Mouse (Mus musculus) left cerebral cortex, adult 2 months (tissue): ENCODE data around the gene Ankrd33b. TPM values are rescaled to one million over a fixed set of nuclear protein-coding genes. Genes with fewer than 3 reads are reported as not detected.
A peak's percentile ranks its signal among the peaks of the same experiment; 100 is the strongest.

Experiments
- DNase-seq, 2 experiments: peaks; one replicate each; pipeline ENCODE4 v3.0.0; 2021 to 2022; ENCODE audit warnings: low spot score in 2 of 2, mixed read lengths in 1 of 2; ENCODE audit errors: extremely low spot score in 1 of 2
- H3K27ac ChIP-seq: fragments of 200-600 bp; 2 replicates; pipeline ENCODE4 v1.8.1; 2022
- H3K4me3 ChIP-seq: fragments of 200-600 bp; 2 replicates; pipeline ENCODE4 v1.8.1; 2022
- CTCF ChIP-seq: fragments of 200-600 bp; IDR thresholded peaks from 2 replicates; pipeline ENCODE4 v1.8.1; 2022; ENCODE audit warnings: antibody characterized with exemption, mild to moderate bottlenecking, moderate library complexity
- intact Hi-C: fragments of 180-260 bp; cut with DNase I; formaldehyde crosslinking; loops from one replicate; pipeline ENCODE4 v1.15.1; 2025
- total RNA-seq, 2 experiments: library from RNA; stranded (reverse); gene quantifications; 2 replicates each; pipeline ENCODE4 v1.2.3; 2021

Ankrd33b gene
- total RNA-seq, 2 experiments from 2014 or later = 79.6 to 93.7 TPM

- intact Hi-C loops = no loop called here
- TF ChIP-seq CTCF = no peak
- H3K4me3 ChIP-seq = no peak overlapping the region
Observed at GRCm38 (mm10) chr15:31272695-31273094, 94.8 kb downstream of the Ankrd33b start.

GRCm38 (mm10) chr15:31269558-31269957, 98.0 kb downstream of the Ankrd33b start:
- DNase-seq = no peak
- intact Hi-C loops = loop anchor here (5.0 to 10.0 kb wide), 2 partner anchors 235 to 342 kb away; no protein-coding TSS in a partner anchor
- TF ChIP-seq CTCF = no peak
- Histone ChIP-seq H3K27ac (no peak overlapping the region), H3K4me3 (no peak overlapping the region)

More at GRCm38 (mm10) chr15:31272695-31273094, 94.8 kb downstream of the Ankrd33b start:
- no peak for DNase-seq
- no peak overlapping the region for H3K27ac ChIP-seq

DNA sequence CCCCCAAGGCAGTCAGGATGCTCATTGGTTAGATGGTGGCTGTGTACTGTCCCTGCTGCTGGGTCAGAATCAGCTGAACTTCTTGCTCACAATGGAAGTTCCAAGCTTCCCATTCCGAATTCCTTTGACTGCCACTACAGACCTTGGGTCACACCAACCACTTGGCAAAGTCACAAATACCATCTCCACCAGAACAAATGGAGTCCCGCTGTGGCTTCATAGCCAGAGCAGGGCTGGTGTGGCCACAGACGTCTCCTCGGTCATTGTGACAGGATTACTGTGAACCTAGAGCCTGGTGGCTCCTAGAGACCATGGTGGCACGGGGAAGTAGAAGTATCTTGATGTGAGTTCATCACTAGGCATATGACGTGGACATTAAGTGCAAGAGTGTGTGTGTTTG, 99.4 kb downstream of the Ankrd33b start:
- TF ChIP-seq CTCF = no peak
- no peak overlapping the region for H3K4me3 ChIP-seq
- no peak overlapping the region for H3K27ac ChIP-seq
- intact Hi-C loops = loop anchor here (5.0 to 10.0 kb wide), 2 partner anchors 233 to 341 kb away; no protein-coding TSS in a partner anchor
- DNase-seq = no peak

GRCm38 (mm10) chr15:31265845-31266244, 101.7 kb downstream of the Ankrd33b start:
- H3K27ac ChIP-seq = no peak overlapping the region
- DNase-seq = no peak
- H3K4me3 ChIP-seq = no peak overlapping the region
- intact Hi-C loops = loop anchor here (2.0 to 10.0 kb wide), 3 partner anchors 231 to 1237 kb away; no protein-coding TSS in a partner anchor
- no peak for TF ChIP-seq CTCF

- intact Hi-C loops = loop anchor here (2.0 to 10.0 kb wide), 3 partner anchors 231 to 1237 kb away; no protein-coding TSS in a partner anchor
- no peak overlapping the region for H3K4me3 ChIP-seq
- H3K27ac ChIP-seq = no peak overlapping the region
- DNase-seq = no peak
- no peak for TF ChIP-seq CTCF
Observed at GRCm38 (mm10) chr15:31265404-31265803, 102.1 kb downstream of the Ankrd33b start.

- Histone ChIP-seq H3K27ac (no peak overlapping the region), H3K4me3 (no peak overlapping the region)
- TF ChIP-seq CTCF = peak; percentile 98
- DNase-seq = peak; percentile 86 to 90
- intact Hi-C loops = loop anchor here (2.0 to 10.0 kb wide), 3 partner anchors 230 to 1236 kb away; no protein-coding TSS in a partner anchor
Observed at GRCm38 (mm10) chr15:31264827-31265226, 102.7 kb downstream of the Ankrd33b start.

DNA sequence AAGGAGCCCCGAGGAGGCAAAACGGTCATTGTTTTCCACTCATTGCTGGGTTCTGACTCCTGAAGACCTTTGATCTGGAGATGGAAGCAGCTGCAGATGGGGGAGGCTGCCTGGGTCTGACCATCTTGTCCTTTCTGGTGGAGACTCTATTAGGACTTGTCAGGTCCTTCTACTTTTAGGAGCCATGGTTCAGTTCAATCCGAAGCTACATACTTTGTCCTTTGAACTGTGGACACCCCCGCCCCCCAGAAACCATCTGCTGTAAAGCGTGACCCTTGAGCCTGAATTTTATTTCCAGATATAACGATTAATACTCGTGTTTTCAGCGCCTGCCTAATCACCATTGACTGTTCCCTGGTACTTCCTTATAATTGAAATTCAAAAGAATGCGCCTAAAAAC, 105.2 kb downstream of the Ankrd33b start:
- intact Hi-C loops = loop anchor here (2.0 to 10.0 kb wide), 2 partner anchors 228 to 1092 kb away; no protein-coding TSS in a partner anchor
- H3K27ac ChIP-seq = no peak overlapping the region
- H3K4me3 ChIP-seq = no peak overlapping the region
- no peak for TF ChIP-seq CTCF
- no peak for DNase-seq

- Histone ChIP-seq H3K27ac (no peak overlapping the region), H3K4me3 (no peak overlapping the region)
- DNase-seq = no peak
- intact Hi-C loops = loop anchor here (10.0 kb wide), 1 partner anchor 226 kb away; no protein-coding TSS in a partner anchor
- TF ChIP-seq CTCF = no peak
Observed at GRCm38 (mm10) chr15:31261094-31261493, 106.4 kb downstream of the Ankrd33b start.

- no peak overlapping the region for H3K27ac ChIP-seq
- intact Hi-C loops = no loop called here
- TF ChIP-seq CTCF = peak; percentile 52
- DNase-seq = no peak
- no peak overlapping the region for H3K4me3 ChIP-seq
Observed at GRCm38 (mm10) chr15:31258693-31259439, 108.7 kb downstream of the Ankrd33b start.

- H3K27ac ChIP-seq = no peak overlapping the region
- DNase-seq = no peak
- intact Hi-C loops = no loop called here
- TF ChIP-seq CTCF = no peak
- H3K4me3 ChIP-seq = no peak overlapping the region
Observed at GRCm38 (mm10) chr15:31258029-31258692, 109.4 kb downstream of the Ankrd33b start.

- DNase-seq = no peak
- intact Hi-C loops = no loop called here
- H3K27ac ChIP-seq = peak overlapping the region; percentile 15; the same call in 1 of the 2 replicates
- H3K4me3 ChIP-seq = no peak overlapping the region
- TF ChIP-seq CTCF = no peak
Observed at GRCm38 (mm10) chr15:31257329-31257728, 110.2 kb downstream of the Ankrd33b start.

GRCm38 (mm10) chr15:31255762-31256161, 111.8 kb downstream of the Ankrd33b start:
- no peak overlapping the region for H3K4me3 ChIP-seq
- TF ChIP-seq CTCF = no peak
- H3K27ac ChIP-seq = no peak overlapping the region
- intact Hi-C loops = no loop called here
- DNase-seq = no peak
